Mouse (Mus musculus) CH12.LX (cell line): ENCODE measurements around the gene Rassf2. TPM values are rescaled to one million over a fixed set of nuclear protein-coding genes. Genes with fewer than 3 reads are reported as not detected.

ENCODE experiments used
- DNase-seq: peaks from one replicate; pipeline ENCODE4 v3.0.0-alpha.2; 2013; ENCODE audit errors: extremely low read depth
- H3K27ac ChIP-seq: 2 replicates; pipeline ENCODE4 v1.5.1; 2012; ENCODE audit warnings: low read depth, mild to moderate bottlenecking, control low read depth, moderate library complexity; ENCODE audit not compliant: insufficient read depth
- H3K27me3 ChIP-seq: replicated peaks from 2 replicates; pipeline ENCODE3; 2012; ENCODE audit warnings: inconsistent platforms
- H3K36me3 ChIP-seq, 2 experiments: replicated peaks in 1 of 2; 2 replicates each; pipeline versions ENCODE3 to v1.6.1; 2012; ENCODE audit warnings: inconsistent platforms in 1 of 2, low read length in 1 of 2, mild to moderate bottlenecking in 1 of 2, mixed read lengths in 1 of 2, moderate library complexity in 1 of 2; ENCODE audit not compliant: control insufficient read depth in 1 of 2, insufficient read depth in 1 of 2
- H3K4me1 ChIP-seq, 2 experiments: 2 replicates each; pipeline ENCODE4 v1.6.1; 2012; ENCODE audit warnings: inconsistent platforms in 1 of 2, moderate library complexity in 1 of 2; ENCODE audit not compliant: insufficient read depth in 2 of 2, control insufficient read depth in 1 of 2
- H3K4me2 ChIP-seq: 2 replicates; pipeline ENCODE4 v1.6.1; 2012; ENCODE audit warnings: low read depth, mild to moderate bottlenecking, control low read depth; ENCODE audit not compliant: poor library complexity, insufficient read depth, severe bottlenecking
- H3K4me3 ChIP-seq, 3 experiments: fragments of 150-350 bp in 1 of 3; sonication (generic) in 1 of 3; replicated peaks in 1 of 3; 2 replicates each; pipeline versions ENCODE3 to v1.5.1; 2011 to 2012; ENCODE audit warnings: low read depth in 2 of 3, low read length in 2 of 3, mild to moderate bottlenecking in 2 of 3, moderate library complexity in 2 of 3, control low read depth in 1 of 3, improper control_type of control experiment in 1 of 3, inconsistent platforms in 1 of 3, mixed read lengths in 1 of 3; ENCODE audit not compliant: poor library complexity in 1 of 3
- H3K79me2 ChIP-seq: replicated peaks from 2 replicates; pipeline ENCODE4 v1.6.1; 2012; ENCODE audit warnings: mild to moderate bottlenecking, moderate library complexity; ENCODE audit not compliant: control insufficient read depth, poor library complexity, insufficient read depth, severe bottlenecking; ENCODE audit errors: extremely low read depth
- H3K9ac ChIP-seq: 2 replicates; pipeline ENCODE4 v1.6.1; 2012; ENCODE audit warnings: low read depth, mild to moderate bottlenecking, control low read depth, moderate library complexity; ENCODE audit not compliant: insufficient read depth
- H3K9me3 ChIP-seq: replicated peaks from 2 replicates; pipeline ENCODE3; 2012; ENCODE audit warnings: low read length, inconsistent platforms, mixed read lengths
- BHLHE40 ChIP-seq: IDR thresholded peaks from 2 replicates; pipeline ENCODE4 v1.6.1; 2011; ENCODE audit warnings: mild to moderate bottlenecking, low read depth, low read length, improper control_type of control experiment
- CHD1 ChIP-seq: IDR thresholded peaks from 2 replicates; pipeline ENCODE4 v1.6.1; 2012; ENCODE audit warnings: low read depth, low read length, improper control_type of control experiment, inconsistent platforms
- CHD2 ChIP-seq: IDR thresholded peaks from 2 replicates; pipeline ENCODE4 v1.6.1; 2011; ENCODE audit warnings: low read length, improper control_type of control experiment
- CTCF ChIP-seq, 2 experiments: IDR thresholded peaks in 1 of 2; conservative IDR thresholded peaks in 1 of 2; 2 replicates each; pipeline ENCODE4 v1.5.1; 2011 to 2012; ENCODE audit warnings: low read depth in 2 of 2, low read length in 2 of 2, improper control_type of control experiment in 1 of 2, inconsistent platforms in 1 of 2, mild to moderate bottlenecking in 1 of 2, moderate library complexity in 1 of 2
- ELF1 ChIP-seq: IDR thresholded peaks from 2 replicates; pipeline ENCODE4 v1.6.1; 2014; ENCODE audit warnings: low read depth, mild to moderate bottlenecking, inconsistent platforms, low read length, improper control_type of control experiment
- EP300 ChIP-seq: IDR thresholded peaks from 2 replicates; pipeline ENCODE4 v1.6.1; 2011; ENCODE audit warnings: low read length, improper control_type of control experiment
- HCFC1 ChIP-seq: IDR thresholded peaks from 2 replicates; pipeline ENCODE4 v1.6.1; 2012; ENCODE audit warnings: low read depth, mild to moderate bottlenecking, inconsistent platforms, low read length, improper control_type of control experiment
- IRF4 ChIP-seq: IDR thresholded peaks from 2 replicates; pipeline ENCODE4 v1.6.1; 2014; ENCODE audit warnings: low read depth, mild to moderate bottlenecking, inconsistent platforms, low read length, improper control_type of control experiment
- KAT2A ChIP-seq: IDR thresholded peaks from 2 replicates; pipeline ENCODE4 v1.6.1; 2012; ENCODE audit warnings: low read length, improper control_type of control experiment, inconsistent platforms; ENCODE audit not compliant: insufficient replicate concordance
- MAX ChIP-seq: IDR thresholded peaks from 2 replicates; pipeline ENCODE4 v1.6.1; 2011; ENCODE audit warnings: low read length, improper control_type of control experiment
- MAZ ChIP-seq: IDR thresholded peaks from 2 replicates; pipeline ENCODE4 v1.6.1; 2012; ENCODE audit warnings: low read depth, mild to moderate bottlenecking, inconsistent platforms, low read length, improper control_type of control experiment, moderate library complexity
- MEF2A ChIP-seq: IDR thresholded peaks from 2 replicates; pipeline ENCODE4 v1.6.1; 2014; ENCODE audit warnings: low read depth, mild to moderate bottlenecking, inconsistent platforms, low read length, improper control_type of control experiment, borderline replicate concordance
- MYC ChIP-seq: IDR thresholded peaks from 2 replicates; pipeline ENCODE4 v1.6.1; 2011; ENCODE audit warnings: low read depth, mild to moderate bottlenecking, improper control_type of control experiment, low read length
- NELFE ChIP-seq: IDR thresholded peaks from 2 replicates; pipeline ENCODE4 v1.6.1; 2011; ENCODE audit warnings: low read depth, low read length, improper control_type of control experiment
- NRF1 ChIP-seq: IDR thresholded peaks from 2 replicates; pipeline ENCODE4 v1.6.1; 2014; ENCODE audit warnings: low read depth, mild to moderate bottlenecking, inconsistent platforms, low read length, improper control_type of control experiment, moderate library complexity
- POLR2AphosphoS2 ChIP-seq: IDR thresholded peaks from 2 replicates; pipeline ENCODE4 v1.6.1; 2011; ENCODE audit warnings: low read depth, low read length, improper control_type of control experiment
- RCOR1 ChIP-seq: conservative IDR thresholded peaks from 2 replicates; pipeline ENCODE4 v1.6.1; 2012; ENCODE audit warnings: low read depth, mild to moderate bottlenecking, inconsistent platforms, low read length, improper control_type of control experiment
- TCF12 ChIP-seq: IDR thresholded peaks from 2 replicates; pipeline ENCODE4 v1.6.1; 2014; ENCODE audit warnings: low read depth, mild to moderate bottlenecking, inconsistent platforms, low read length, improper control_type of control experiment
- UBTF ChIP-seq: IDR thresholded peaks from 2 replicates; pipeline ENCODE4 v1.6.1; 2012; ENCODE audit warnings: low read depth, mild to moderate bottlenecking, inconsistent platforms, low read length, improper control_type of control experiment, moderate library complexity
- USF1 ChIP-seq: IDR thresholded peaks from 2 replicates; pipeline ENCODE4 v1.6.1; 2014; ENCODE audit warnings: low read depth, mild to moderate bottlenecking, inconsistent platforms, low read length, improper control_type of control experiment
- ZC3H11A ChIP-seq: IDR thresholded peaks from 2 replicates; pipeline ENCODE4 v1.6.1; 2012; ENCODE audit warnings: low read depth, mild to moderate bottlenecking, inconsistent platforms, low read length, improper control_type of control experiment
- ZKSCAN1 ChIP-seq: IDR thresholded peaks from 2 replicates; pipeline ENCODE4 v1.6.1; 2012; ENCODE audit warnings: low read depth, inconsistent platforms, low read length, improper control_type of control experiment, borderline replicate concordance
- ZMIZ1 ChIP-seq: IDR thresholded peaks from 2 replicates; pipeline ENCODE4 v1.6.1; 2012; ENCODE audit warnings: low read depth, mild to moderate bottlenecking, inconsistent platforms, low read length, improper control_type of control experiment
- ZNF384 ChIP-seq: IDR thresholded peaks from 2 replicates; pipeline ENCODE4 v1.6.1; 2012; ENCODE audit warnings: low read depth, low read length, improper control_type of control experiment, inconsistent platforms
- dilution Hi-C: fragments of 300-500 bp; cut with MboI; formaldehyde crosslinking; loops from 2 replicates; pipeline ENCODE4 v1.14.3; 2020; ENCODE audit warnings: low sequenced_read_pairs; ENCODE audit not compliant: extremely low pct_unique_long_range_greater_than_20kb, extremely low pct_ligation_motif_present
- in situ Hi-C: fragments of 300-500 bp; cut with MboI; formaldehyde crosslinking; loops from 3 replicates; pipeline ENCODE4 v1.14.3; 2019; ENCODE audit warnings: low sequenced_read_pairs, low pct_ligation_motif_present, low pct_unique_long_range_greater_than_20kb, mixed read lengths
- polyA plus RNA-seq: library from polyadenylated mRNA; unstranded; fragments of >175 nt; gene quantifications from 2 replicates; pipeline ENCODE4 v1.2.1, GENCODE M21; 2012; ENCODE audit warnings: low read depth; ENCODE audit not compliant: insufficient read length
- total RNA-seq, 2 experiments: library from RNA; depleted of rRNA; stranded (reverse); fragments of 300-350 nt in 1 of 2; fragments of >200 nt in 1 of 2; gene quantifications; 2 replicates each; pipeline ENCODE4 v1.2.3; 2012 to 2014

The Rassf2 gene
- total and polyA plus RNA-seq, 3 experiments: 33.8 to 61.5 (median 45.3) TPM

- peaks cover 13 to 63% of the 10 kb centered on the region in 2 experiments for H3K4me1 ChIP-seq
- in situ Hi-C loops (no loop called here), dilution Hi-C loops (no loop called here)
- H3K36me3 ChIP-seq: peaks cover 0 to 18% of the 10 kb centered on the region in 2 experiments
- no peaks in the 10 kb centered on the region for H3K9me3 ChIP-seq
- no peak overlapping the region for H3K4me3 ChIP-seq
- DNase-seq: no peak
- H3K27me3 ChIP-seq: no peaks in the 10 kb centered on the region
- no peaks in the 10 kb centered on the region for H3K79me2 ChIP-seq
- no peak for TF ChIP-seq ZMIZ1
- TF ChIP-seq NELFE: no peak
- no peak for TF ChIP-seq MYC
- TF ChIP-seq RCOR1: no peak
- no peak for TF ChIP-seq CHD2
- no peak for TF ChIP-seq BHLHE40
- TF ChIP-seq HCFC1: no peak
- TF ChIP-seq ELF1: no peak
- no peak for TF ChIP-seq MEF2A
- TF ChIP-seq ZKSCAN1: no peak
- no peak for TF ChIP-seq ZNF384
- no peak for TF ChIP-seq KAT2A
- TF ChIP-seq UBTF: no peak
- no peak for TF ChIP-seq POLR2AphosphoS2
- TF ChIP-seq ZC3H11A: no peak
- TF ChIP-seq CHD1: no peak
- no peak for TF ChIP-seq USF1
- no peak for TF ChIP-seq MAZ
- H3K9ac ChIP-seq: no peak overlapping the region
- no peak overlapping the region for H3K27ac ChIP-seq
- H3K4me2 ChIP-seq: no peak overlapping the region
Observed at GRCm38 (mm10) chr2:132049921-132050320, 19.9 kb upstream of the Rassf2 start.

- dilution Hi-C loops (no loop called here), in situ Hi-C loops (no loop called here)
- Histone ChIP-seq H3K27me3 (no peaks in the 10 kb centered on the region), H3K36me3 (peaks cover 0 to 13% of the 10 kb centered on the region in 2 experiments), H3K4me3 (no peak overlapping the region), H3K27ac (no peak overlapping the region), H3K9me3 (no peaks in the 10 kb centered on the region), H3K79me2 (no peaks in the 10 kb centered on the region), H3K4me2 (no peak overlapping the region), H3K9ac (no peak overlapping the region), H3K4me1 (peaks cover 12 to 59% of the 10 kb centered on the region in 2 experiments)
- DNase-seq: no peak
- TF ChIP-seq CTCF (conservative IDR thresholded peaks at IDR 0.05 in 1 of 2, IDR thresholded peaks at IDR 0.05 in 1 of 2; ENCODE audit: low read depth in 2 of 2, low read length in 2 of 2) (no peak), NRF1 (no peak), EP300 (no peak), MAX (no peak), USF1 (no peak), MAZ (no peak), TCF12 (no peak), CHD2 (no peak), ZKSCAN1 (no peak), IRF4 (no peak)
Observed at GRCm38 (mm10) chr2:132049491-132049890, 19.4 kb upstream of the Rassf2 start.
